Mouse (Mus musculus) forebrain, embryonic 10.5 days (tissue): Measurements from ENCODE around the gene Zbtb45. TPM values are rescaled to one million over a fixed set of nuclear protein-coding genes. Genes with fewer than 3 reads are reported as not detected.

Source experiments
- DNase-seq: peaks from one replicate; pipeline ENCODE4 v3.0.0-alpha.2; 2017; ENCODE audit warnings: low spot score; ENCODE audit errors: extremely low spot score
- H3K27ac ChIP-seq: fragments of 300-500 bp; sonication (generic); 2 replicates; pipeline ENCODE4 v1.5.1; 2016; ENCODE audit warnings: mild to moderate bottlenecking
- H3K27me3 ChIP-seq: fragments of 300-500 bp; sonication (generic); 2 replicates; pipeline ENCODE4 v1.6.1; 2016; ENCODE audit warnings: mild to moderate bottlenecking; ENCODE audit not compliant: poor library complexity, severe bottlenecking
- H3K36me3 ChIP-seq: fragments of 300-500 bp; sonication (generic); replicated peaks from 2 replicates; pipeline ENCODE4 v1.6.1; 2016; ENCODE audit warnings: mild to moderate bottlenecking, moderate library complexity
- H3K4me1 ChIP-seq: fragments of 300-500 bp; sonication (generic); 2 replicates; pipeline ENCODE4 v1.6.1; 2016
- H3K4me3 ChIP-seq: fragments of 300-500 bp; sonication (generic); 2 replicates; pipeline ENCODE4 v1.5.1; 2016; ENCODE audit warnings: mild to moderate bottlenecking, moderate library complexity
- H3K9me3 ChIP-seq: fragments of 300-500 bp; sonication (generic); 2 replicates; pipeline ENCODE4 v1.6.1; 2016; ENCODE audit warnings: mild to moderate bottlenecking, moderate library complexity
- WGBS: fragments of 180-500 bp; shearing (Covaris S2); methylation state at CpG from one replicate; pipeline ENCODE4 v1.1.7; 2016; 5-methylcytosine and 5-hydroxymethylcytosine counted together
- polyA plus RNA-seq: library from polyadenylated mRNA; unstranded; fragments of >200 nt; fragmentation: Nextera tagmentation; extraction: Ambion mirVana; gene quantifications from 2 replicates; pipeline ENCODE4 v1.2.1, GENCODE M21; 2016

Zbtb45 gene
- polyA plus RNA-seq, 1 experiment from 2014 or later = 29.7 TPM

GRCm38 (mm10) chr7:13042511-13042910, 32.7 kb upstream of the Zbtb45 start:
- H3K9me3 ChIP-seq = peaks cover 15% of the 10 kb centered on the region
- no peak overlapping the region for H3K4me3 ChIP-seq
- DNase-seq = no peak
- 0 out of 2 replicates have a peak, but pooled peaks cover 3% of the 10 kb centered on the region for H3K36me3 ChIP-seq
- no peak overlapping the region for H3K27ac ChIP-seq
- H3K4me1 ChIP-seq = peaks cover 27% of the 10 kb centered on the region
- 78% methylated on average over 6 of the region's 6 CpGs for WGBS
- H3K27me3 ChIP-seq = peaks cover 53% of the 10 kb centered on the region

- no peak for DNase-seq
- 76% methylated on average over 1 of the region's 1 CpGs for whole genome bisulfite sequencing
These were observed 31.4 kb upstream of the Zbtb45 start for GRCm38 (mm10) chr7:13041256-13041655.

GRCm38 (mm10) chr7:13039181-13039580, 29.3 kb upstream of the Zbtb45 start:
- DNase-seq = no peak

More at GRCm38 (mm10) chr7:13041256-13041655, 31.4 kb upstream of the Zbtb45 start:
- peaks cover 15% of the 10 kb centered on the region for H3K9me3 ChIP-seq
- H3K4me3 ChIP-seq = no peak overlapping the region
- peaks cover 35% of the 10 kb centered on the region for H3K4me1 ChIP-seq
- peaks cover 53% of the 10 kb centered on the region for H3K27me3 ChIP-seq
- peaks cover 7% of the 10 kb centered on the region for H3K36me3 ChIP-seq
- H3K27ac ChIP-seq = no peak overlapping the region

GRCm38 (mm10) chr7:13038621-13039169, 28.9 kb upstream of the Zbtb45 start:
- Histone ChIP-seq H3K4me1 (peaks cover 49% of the 10 kb centered on the region), H3K4me3 (peak overlapping the region; percentile 82), H3K36me3 (peaks cover 24% of the 10 kb centered on the region), H3K9me3 (peaks cover 13% of the 10 kb centered on the region), H3K27me3 (peaks cover 31% of the 10 kb centered on the region), H3K27ac (peak overlapping the region; percentile 99)
- peak; percentile 25 for DNase-seq
- WGBS = 30% methylated on average over 15 of the region's 15 CpGs

More at GRCm38 (mm10) chr7:13039181-13039580, 29.3 kb upstream of the Zbtb45 start:
- 88% methylated on average over 1 of the region's 1 CpGs for WGBS
- peaks cover 15% of the 10 kb centered on the region for H3K9me3 ChIP-seq
- H3K36me3 ChIP-seq = peaks cover 22% of the 10 kb centered on the region
- H3K27me3 ChIP-seq = peaks cover 36% of the 10 kb centered on the region
- peaks cover 49% of the 10 kb centered on the region for H3K4me1 ChIP-seq
- H3K4me3 ChIP-seq = peak overlapping the region; percentile 82
- H3K27ac ChIP-seq = peak overlapping the region; percentile 99

- peak; percentile 98 for DNase-seq
- Histone ChIP-seq H3K27ac (peak within 1 kb of the TSS; percentile 99), H3K4me1 (peaks cover 50% of the 10 kb centered on the region), H3K4me3 (peak within 1 kb of the TSS; percentile 82), H3K9me3 (peaks cover 6% of the 10 kb centered on the region), H3K27me3 (peaks cover 24% of the 10 kb centered on the region), H3K36me3 (peaks cover 28% of the 10 kb centered on the region)
- WGBS = under 1% methylated on average over 65 of the region's 65 CpGs
These were observed 28.2 kb upstream of the Zbtb45 start, which contains the start of gene Ube2m for GRCm38 (mm10) chr7:13037901-13038555. Gene Ube2m (minus strand): TSS chr7:13038275.

DNA sequence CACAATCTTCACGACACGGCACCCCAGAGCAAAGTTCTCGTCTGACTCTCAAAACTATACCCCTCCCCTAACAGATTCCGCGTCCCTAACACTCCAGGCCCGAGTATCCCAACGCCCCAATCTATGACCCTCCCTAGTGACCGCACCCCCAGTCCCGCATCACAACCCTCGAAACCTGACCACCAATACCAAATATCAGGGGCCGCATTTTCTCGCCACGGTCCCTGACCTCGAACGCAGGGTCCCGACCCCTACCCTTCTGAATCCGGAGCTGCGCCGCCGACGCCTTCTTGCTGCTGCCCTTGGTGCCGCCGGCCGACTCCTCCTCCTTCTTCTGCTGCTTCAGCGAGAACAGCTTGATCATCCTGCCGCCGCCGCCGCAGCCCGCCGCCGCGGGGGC, 27.5 kb upstream of the Zbtb45 start:
- Histone ChIP-seq H3K27ac (peak overlapping the region; percentile 99), H3K27me3 (peaks cover 18% of the 10 kb centered on the region), H3K9me3 (no peaks in the 10 kb centered on the region; the same call in none of the 2 replicates), H3K4me3 (peak overlapping the region; percentile 82), H3K36me3 (peaks cover 35% of the 10 kb centered on the region), H3K4me1 (peaks cover 57% of the 10 kb centered on the region)
- under 1% methylated on average over 32 of the region's 33 CpGs for WGBS
- DNase-seq = no peak

GRCm38 (mm10) chr7:13036806-13037205, 27.0 kb upstream of the Zbtb45 start:
- Histone ChIP-seq H3K4me1 (peaks cover 58% of the 10 kb centered on the region), H3K4me3 (peak overlapping the region; percentile 82), H3K27ac (peak overlapping the region; percentile 99)

GRCm38 (mm10) chr7:13035211-13035855, 25.5 kb upstream of the Zbtb45 start:
- Histone ChIP-seq H3K27ac (peak overlapping the region; percentile 90), H3K9me3 (no peaks in the 10 kb centered on the region; the same call in 1 of the 2 replicates), H3K4me1 (peaks cover 58% of the 10 kb centered on the region), H3K4me3 (peak overlapping the region; percentile 82), H3K36me3 (peaks cover 55% of the 10 kb centered on the region), H3K27me3 (no peaks in the 10 kb centered on the region)
- DNase-seq = no peak
- 89% methylated on average over 17 of the region's 17 CpGs for WGBS

More at GRCm38 (mm10) chr7:13036806-13037205, 27.0 kb upstream of the Zbtb45 start:
- Histone ChIP-seq H3K36me3 (peaks cover 41% of the 10 kb centered on the region), H3K27me3 (peaks cover 12% of the 10 kb centered on the region), H3K9me3 (no peaks in the 10 kb centered on the region; the same call in none of the 2 replicates)
- WGBS = 48% methylated on average over 4 of the region's 4 CpGs
- DNase-seq = no peak

DNA sequence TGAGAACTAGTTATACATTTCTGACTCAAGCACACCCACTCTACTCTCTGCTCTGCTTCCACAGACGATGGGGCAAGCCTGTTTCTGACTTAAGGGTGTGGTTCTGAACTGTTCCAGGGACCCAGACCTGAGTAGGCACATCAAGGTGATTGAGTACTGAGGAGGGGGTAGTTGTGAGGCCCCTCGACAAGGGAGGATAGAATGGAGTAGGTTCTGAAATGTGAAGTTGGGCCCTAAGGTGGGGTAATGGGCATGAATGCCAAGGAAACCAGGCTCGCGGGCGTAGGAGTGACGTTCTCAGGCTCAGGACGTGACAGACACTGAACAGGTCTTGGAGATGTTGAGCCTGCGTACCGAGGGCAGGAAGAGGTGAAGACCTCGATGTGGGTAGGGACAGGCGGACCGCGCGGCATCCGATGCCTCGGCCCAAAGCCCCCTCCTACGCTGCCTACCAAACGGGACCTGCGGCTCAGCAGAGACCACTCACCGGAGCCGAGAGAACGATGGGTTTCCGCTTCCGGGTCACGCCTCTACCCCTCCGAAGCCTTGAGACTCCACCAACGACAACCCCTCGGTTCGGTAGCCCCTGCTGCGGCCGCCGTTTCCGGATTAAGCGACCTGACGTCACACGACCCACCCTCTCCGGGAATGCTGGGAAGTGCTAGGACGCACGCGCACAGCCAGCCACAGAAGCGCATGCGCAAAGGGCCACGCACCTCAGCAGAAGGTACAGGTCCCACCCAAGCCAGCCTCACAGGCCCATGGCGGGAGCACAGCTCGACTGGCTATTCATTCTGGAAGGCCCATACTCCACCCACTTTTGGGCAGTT, 24.5 kb upstream of the Zbtb45 start, which contains the start of gene Chmp2a:
Gene Chmp2a (minus strand): TSS at position 660 of the 830 bp plus-strand sequence.
- DNase-seq = peak; percentile 99
- Histone ChIP-seq H3K4me3 (peak within 1 kb of the TSS; percentile 82), H3K4me1 (peaks cover 56% of the 10 kb centered on the region), H3K36me3 (peaks cover 65% of the 10 kb centered on the region), H3K9me3 (no peaks in the 10 kb centered on the region; the same call in 1 of the 2 replicates), H3K27ac (peak within 1 kb of the TSS; percentile 90), H3K27me3 (no peaks in the 10 kb centered on the region)
- under 1% methylated on average over 45 of the region's 45 CpGs for WGBS

DNA sequence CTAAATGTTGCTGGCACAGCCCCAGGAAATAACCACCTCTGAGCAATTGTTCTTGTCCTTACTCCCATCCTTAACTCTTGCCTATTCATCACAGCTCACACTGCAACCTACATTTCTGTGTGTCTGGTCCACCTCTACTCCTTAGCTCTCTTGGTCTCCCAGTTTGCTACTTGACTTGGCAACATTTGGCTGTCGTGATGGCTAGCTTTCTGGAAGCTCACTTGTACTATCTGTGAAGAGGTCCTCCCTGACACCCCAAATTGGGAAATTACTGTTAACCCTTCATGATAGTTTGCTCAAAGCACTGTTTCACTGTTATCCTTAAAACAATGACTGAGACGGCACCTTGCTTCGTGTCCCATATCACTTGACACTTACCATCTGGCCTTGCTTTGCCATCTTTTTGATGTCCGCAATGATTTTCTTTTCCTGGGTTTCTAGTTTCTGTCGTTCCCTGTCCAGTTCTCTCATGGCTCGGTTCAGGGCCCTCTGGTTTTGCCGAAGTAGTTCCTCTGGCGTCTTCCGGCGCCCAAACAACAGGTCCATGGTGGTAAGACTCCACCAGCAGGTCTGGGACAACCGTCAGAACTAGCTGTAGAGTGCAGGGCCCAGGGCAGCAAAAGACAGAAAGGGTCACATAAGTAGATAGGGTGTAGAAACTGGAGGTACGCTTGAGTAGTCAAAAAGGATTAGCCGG, 23.8 kb upstream of the Zbtb45 start:
- peak; percentile 21 for DNase-seq
- no peaks in the 10 kb centered on the region; the same call in 1 of the 2 replicates for H3K9me3 ChIP-seq
- H3K4me1 ChIP-seq = peaks cover 48% of the 10 kb centered on the region
- WGBS = 54% methylated on average over 13 of the region's 13 CpGs
- H3K36me3 ChIP-seq = peaks cover 73% of the 10 kb centered on the region
- H3K27me3 ChIP-seq = no peaks in the 10 kb centered on the region
- H3K27ac ChIP-seq = peak overlapping the region; percentile 90
- peak overlapping the region; percentile 82 for H3K4me3 ChIP-seq

DNA sequence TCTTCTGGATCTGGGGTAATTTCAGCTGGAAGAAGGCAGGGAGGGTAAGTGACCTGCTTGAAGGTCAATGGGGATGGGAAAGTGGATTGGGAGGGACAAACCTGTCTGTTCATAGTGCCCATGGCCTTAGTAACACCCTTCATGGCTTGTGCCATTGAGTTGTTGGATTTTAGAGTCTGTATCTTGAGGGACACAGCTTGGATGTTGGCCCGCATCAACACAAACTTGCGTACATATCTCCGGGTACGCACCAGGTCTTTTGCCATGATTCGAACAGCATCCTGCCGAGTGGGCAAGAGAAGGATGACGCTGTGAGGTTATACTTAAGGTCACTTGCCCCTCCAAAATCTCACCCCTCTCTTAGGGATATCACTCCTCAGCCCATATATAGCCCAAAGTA, 22.7 kb upstream of the Zbtb45 start:
- WGBS = 93% methylated on average over 7 of the region's 7 CpGs
- Histone ChIP-seq H3K9me3 (no peaks in the 10 kb centered on the region), H3K36me3 (peaks cover 83% of the 10 kb centered on the region), H3K4me1 (peaks cover 46% of the 10 kb centered on the region), H3K27ac (no peak overlapping the region), H3K4me3 (peak overlapping the region; percentile 10; the same call in 1 of the 2 replicates), H3K27me3 (no peaks in the 10 kb centered on the region)
- DNase-seq = peak; percentile 23
